Mouse (Mus musculus): ENCODE results near the gene Aff2. TPM values are rescaled to one million over a fixed set of nuclear protein-coding genes. Genes with fewer than 3 reads are reported as not detected.

The Aff2 gene
- polyA plus RNA-seq (2015; fragmentation: Nextera tagmentation; extraction: Ambion mirVana), result 0.56 and 0.70 TPM in 2 replicates

DNA sequence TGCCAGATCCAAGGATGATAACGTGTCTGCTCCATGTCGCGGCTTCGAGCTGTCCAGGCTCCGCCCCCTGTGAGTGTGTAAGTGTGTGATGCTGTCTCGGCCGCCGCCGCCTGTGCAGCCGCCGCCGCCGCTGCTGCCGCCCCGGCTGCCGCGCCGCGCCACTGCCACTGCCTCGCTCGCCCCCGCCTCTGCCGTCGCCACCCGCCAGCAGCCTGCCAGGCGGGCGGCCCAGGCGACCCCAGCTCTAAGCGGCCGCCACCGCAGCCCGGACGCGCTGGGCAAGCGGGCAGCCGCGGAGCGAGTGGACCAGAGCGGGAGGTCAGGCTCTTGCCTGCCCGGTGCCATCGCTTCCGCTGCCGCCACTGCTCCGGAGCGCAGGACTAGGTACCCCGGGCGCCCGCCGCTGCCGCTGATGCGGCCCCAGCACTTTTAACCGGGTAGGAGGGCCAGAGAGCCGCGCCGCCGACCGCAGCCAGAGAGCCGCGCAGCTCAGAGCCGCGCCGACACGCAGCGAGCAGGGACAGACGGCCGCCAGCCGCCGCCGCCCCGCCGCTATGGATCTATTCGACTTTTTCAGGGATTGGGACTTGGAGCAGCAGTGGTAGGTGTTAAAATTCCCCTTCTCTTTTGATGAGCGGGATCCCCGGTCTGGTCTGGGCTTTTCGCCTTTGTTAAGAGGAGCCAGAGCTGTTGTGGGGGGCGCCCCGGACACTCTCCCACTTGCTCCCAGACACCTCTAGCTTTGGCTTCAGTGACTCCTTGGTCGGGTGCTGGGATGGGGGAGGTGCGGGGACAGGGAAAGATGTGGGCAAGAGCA lies at the start of gene Aff2:
Aff2 (plus strand) TSS at position 57 of the 817 bp plus-strand sequence.
- Histone ChIP-seq H3K9me3 (ENCODE audit: control insufficient read depth, low read length) (no peaks in the 10 kb centered on the region), H3K4me1 (replicated peaks; ENCODE audit: control insufficient read depth, insufficient read depth) (no peaks in the 10 kb centered on the region), H3K9ac (ENCODE audit: low read length) (peak within 1 kb of the TSS; percentile 41; the same call in 1 of the 2 replicates), H3K27me3 (ENCODE audit: control insufficient read depth, insufficient read depth, low read length) (no peaks in the 10 kb centered on the region), H3K4me2 (replicated peaks; ENCODE audit: low read depth) (peak within 1 kb of the TSS; percentile 58), H3K4me3 (ENCODE audit: low read depth, low read length) (peak within 1 kb of the TSS; percentile 50), H3K36me3 (ENCODE audit: control insufficient read depth, insufficient read depth, low read length) (no peaks in the 10 kb centered on the region), H3K27ac (replicated peaks) (no peak within 1 kb of the TSS)
- TF ChIP-seq EP300 (optimal IDR thresholded peaks at IDR 0.05) (no peak), CTCF (IDR thresholded peaks at IDR 0.05; ENCODE audit: low read depth) (no peak)
- WGBS, result 6% methylated on average over 32 of the region's 79 CpGs
- DNase-seq (ENCODE audit: low spot score) (peak; percentile 16), ATAC-seq (ENCODE audit: low FRiP score, low TSS enrichment) (peak; percentile 49; the same call in 1 of the 2 replicates)

DNA sequence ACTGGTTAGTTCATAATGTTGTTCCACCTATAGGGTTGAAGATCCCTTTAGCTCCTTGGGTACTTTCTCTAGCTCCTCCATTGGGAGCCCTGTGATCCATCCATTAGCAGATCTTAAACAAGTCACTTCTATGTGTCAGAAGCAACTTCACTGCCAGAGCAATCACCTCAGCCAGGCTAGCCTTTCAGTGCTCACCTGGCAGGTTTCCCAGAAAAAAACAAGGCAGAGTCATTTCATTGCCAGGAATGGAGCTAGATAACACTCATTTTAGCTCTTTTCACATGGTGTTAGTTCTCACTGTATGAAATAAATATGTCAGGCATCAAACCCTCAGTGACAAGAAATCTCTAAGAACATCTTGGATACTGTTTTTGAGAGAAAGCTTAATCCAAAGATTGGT lies 22.8 kb upstream of the Aff2 start:
- Histone ChIP-seq H3K27me3 (ENCODE audit: control insufficient read depth, insufficient read depth, low read length) (no peaks in the 10 kb centered on the region), H3K4me1 (replicated peaks; ENCODE audit: control insufficient read depth, insufficient read depth) (no peaks in the 10 kb centered on the region), H3K9me3 (ENCODE audit: control insufficient read depth, low read length) (no peaks in the 10 kb centered on the region), H3K4me3 (ENCODE audit: low read depth, low read length) (no peak overlapping the region), H3K9ac (ENCODE audit: low read length) (no peak overlapping the region), H3K27ac (replicated peaks) (no peak overlapping the region), H3K36me3 (ENCODE audit: control insufficient read depth, insufficient read depth, low read length) (no peaks in the 10 kb centered on the region), H3K4me2 (replicated peaks; ENCODE audit: low read depth) (no peak overlapping the region)
- ATAC-seq (ENCODE audit: low FRiP score, low TSS enrichment) (no peak), DNase-seq (ENCODE audit: low spot score) (no peak)
- no peak for TF ChIP-seq EP300 (optimal IDR thresholded peaks at IDR 0.05)
- TF ChIP-seq CTCF (IDR thresholded peaks at IDR 0.05; ENCODE audit: low read depth), result no peak

DNA sequence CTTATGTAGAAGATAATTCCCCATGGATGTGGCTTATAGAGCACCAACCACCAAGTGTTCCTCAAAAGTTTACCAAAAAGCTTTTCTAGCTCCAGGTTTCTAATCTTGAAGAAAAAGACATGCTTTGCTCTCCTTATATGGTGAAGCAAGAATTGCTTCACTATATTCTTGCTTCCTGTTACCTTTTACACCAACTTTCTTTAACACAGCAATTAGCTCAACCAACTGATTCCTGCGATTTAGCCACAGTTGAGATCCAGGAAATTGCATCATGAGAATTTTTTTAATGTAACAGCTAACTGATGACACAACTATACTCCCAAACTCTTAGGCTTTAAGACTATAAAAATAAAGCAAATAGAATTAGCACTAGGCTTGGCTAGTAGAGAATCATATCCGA lies 4.5 kb upstream of the Aff2 start:
- Histone ChIP-seq H3K4me1 (replicated peaks; ENCODE audit: control insufficient read depth, insufficient read depth) (no peaks in the 10 kb centered on the region), H3K4me2 (replicated peaks; ENCODE audit: low read depth) (no peak overlapping the region), H3K4me3 (ENCODE audit: low read depth, low read length) (no peak overlapping the region), H3K36me3 (ENCODE audit: control insufficient read depth, insufficient read depth, low read length) (no peaks in the 10 kb centered on the region), H3K9me3 (ENCODE audit: control insufficient read depth, low read length) (no peaks in the 10 kb centered on the region), H3K27ac (replicated peaks) (no peak overlapping the region), H3K27me3 (ENCODE audit: control insufficient read depth, insufficient read depth, low read length) (no peaks in the 10 kb centered on the region), H3K9ac (ENCODE audit: low read length) (no peak overlapping the region)
- TF ChIP-seq EP300 (optimal IDR thresholded peaks at IDR 0.05), result no peak
- TF ChIP-seq CTCF (IDR thresholded peaks at IDR 0.05; ENCODE audit: low read depth), result no peak
- DNase-seq (ENCODE audit: low spot score), result no peak
- WGBS, result 59% methylated on average over 2 of the region's 2 CpGs
- ATAC-seq (ENCODE audit: low FRiP score, low TSS enrichment), result no peak

DNA sequence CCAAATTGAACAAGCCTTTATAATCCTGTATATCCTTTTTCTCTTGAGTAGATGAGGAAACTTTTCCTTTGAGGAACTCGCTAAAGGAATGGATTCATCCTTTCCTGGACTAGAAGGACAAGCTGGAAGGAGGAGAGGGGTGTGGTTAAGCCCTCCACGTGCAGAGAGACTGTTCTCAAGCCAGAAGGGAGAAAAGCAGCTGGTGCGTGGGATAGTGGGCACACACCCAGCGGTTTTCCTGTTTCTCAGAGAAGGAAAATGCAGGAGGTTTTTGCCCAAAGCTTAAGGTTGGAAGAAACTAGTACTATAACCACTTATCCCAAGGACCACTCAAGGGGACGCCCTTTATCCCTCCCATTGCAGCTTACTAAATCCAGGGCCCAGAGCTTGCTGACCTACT lies 734 bp upstream of the Aff2 start:
- no peaks in the 10 kb centered on the region for H3K36me3 ChIP-seq (ENCODE audit: control insufficient read depth, insufficient read depth, low read length)
- H3K27ac ChIP-seq (replicated peaks), result no peak overlapping the region
- no peaks in the 10 kb centered on the region for H3K27me3 ChIP-seq (ENCODE audit: control insufficient read depth, insufficient read depth, low read length)
- H3K9ac ChIP-seq (ENCODE audit: low read length), result no peak overlapping the region
- 28% methylated on average over 5 of the region's 5 CpGs for WGBS
- H3K4me1 ChIP-seq (replicated peaks; ENCODE audit: control insufficient read depth, insufficient read depth), result no peaks in the 10 kb centered on the region
- no peaks in the 10 kb centered on the region for H3K9me3 ChIP-seq (ENCODE audit: control insufficient read depth, low read length)
- no peak for TF ChIP-seq EP300 (optimal IDR thresholded peaks at IDR 0.05)
- no peak for TF ChIP-seq CTCF (IDR thresholded peaks at IDR 0.05; ENCODE audit: low read depth)
- H3K4me2 ChIP-seq (replicated peaks; ENCODE audit: low read depth), result peak overlapping the region; percentile 58; the same call in 1 of the 2 replicates
- DNase-seq (ENCODE audit: low spot score), result no peak
- H3K4me3 ChIP-seq (ENCODE audit: low read depth, low read length), result no peak overlapping the region
- no peak for ATAC-seq (ENCODE audit: low FRiP score, low TSS enrichment)

DNA sequence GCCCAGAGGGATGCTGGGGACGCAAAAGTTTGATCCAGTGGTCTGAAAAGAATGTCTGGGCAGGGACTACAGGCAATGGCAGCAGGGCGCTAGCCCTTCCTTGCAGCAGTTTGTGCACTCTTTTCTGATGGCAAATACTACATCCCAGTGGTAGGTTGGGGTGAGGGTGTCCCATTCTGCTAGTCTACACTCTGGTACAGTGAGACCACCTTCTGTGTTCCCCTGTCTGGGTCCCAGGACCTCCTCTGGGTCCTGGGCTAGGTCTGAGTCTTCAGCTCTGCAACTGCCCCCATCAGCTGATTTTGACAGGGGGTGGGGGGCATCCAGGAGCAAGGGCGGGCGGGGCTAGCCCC lies 233 bp upstream of the Aff2 start:
- WGBS, result 23% methylated on average over 4 of the region's 4 CpGs
- peak overlapping the region; percentile 58 for H3K4me2 ChIP-seq (replicated peaks; ENCODE audit: low read depth)
- H3K9ac ChIP-seq (ENCODE audit: low read length), result no peak overlapping the region
- no peak for TF ChIP-seq CTCF (IDR thresholded peaks at IDR 0.05; ENCODE audit: low read depth)
- no peak for TF ChIP-seq EP300 (optimal IDR thresholded peaks at IDR 0.05)
- ATAC-seq (ENCODE audit: low FRiP score, low TSS enrichment), result peak; percentile 42; the same call in 1 of the 2 replicates
- DNase-seq (ENCODE audit: low spot score), result no peak
- H3K27me3 ChIP-seq (ENCODE audit: control insufficient read depth, insufficient read depth, low read length), result no peaks in the 10 kb centered on the region
- no peaks in the 10 kb centered on the region for H3K9me3 ChIP-seq (ENCODE audit: control insufficient read depth, low read length)
- H3K36me3 ChIP-seq (ENCODE audit: control insufficient read depth, insufficient read depth, low read length), result no peaks in the 10 kb centered on the region
- no peak overlapping the region for H3K27ac ChIP-seq (replicated peaks)
- peak overlapping the region; percentile 50 for H3K4me3 ChIP-seq (ENCODE audit: low read depth, low read length)
- no peaks in the 10 kb centered on the region for H3K4me1 ChIP-seq (replicated peaks; ENCODE audit: control insufficient read depth, insufficient read depth)

DNA sequence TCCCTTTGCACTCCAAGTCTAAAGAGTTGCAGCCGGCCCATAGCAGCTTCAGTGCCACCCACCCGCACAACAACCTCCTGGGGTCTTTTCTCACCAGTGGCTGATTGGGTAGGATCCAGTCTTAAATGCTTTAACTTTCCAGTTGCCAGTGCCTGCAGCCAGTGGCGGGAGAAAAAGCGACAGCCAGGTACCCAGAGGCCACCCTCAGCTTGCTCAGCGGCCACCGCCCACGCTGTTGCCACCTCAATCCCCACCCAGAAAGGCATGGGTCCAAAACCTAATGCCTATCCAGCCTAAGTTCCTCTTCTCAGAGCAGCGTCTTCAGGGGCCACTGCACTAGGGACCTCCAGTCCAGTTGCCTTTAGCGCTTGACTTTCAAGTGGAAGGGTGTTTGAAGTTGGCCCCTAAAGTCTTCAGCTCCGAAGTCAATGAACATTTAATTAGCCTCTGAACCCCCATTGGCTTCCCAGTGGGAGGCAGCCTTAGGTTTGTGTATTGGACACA lies 1.0 kb downstream of the Aff2 start:
- no peak overlapping the region for H3K9ac ChIP-seq (ENCODE audit: low read length)

More for the DNA sequence above, 1.0 kb downstream of the Aff2 start:
- no peak for TF ChIP-seq EP300 (optimal IDR thresholded peaks at IDR 0.05)
- no peak for TF ChIP-seq CTCF (IDR thresholded peaks at IDR 0.05; ENCODE audit: low read depth)
- DNase-seq (ENCODE audit: low spot score) (no peak), ATAC-seq (ENCODE audit: low FRiP score, low TSS enrichment) (no peak)
- WGBS, result 9% methylated on average over 10 of the region's 10 CpGs
- H3K4me2 ChIP-seq (replicated peaks; ENCODE audit: low read depth), result peak overlapping the region; percentile 58
- no peaks in the 10 kb centered on the region for H3K27me3 ChIP-seq (ENCODE audit: control insufficient read depth, insufficient read depth, low read length)
- H3K36me3 ChIP-seq (ENCODE audit: control insufficient read depth, insufficient read depth, low read length), result no peaks in the 10 kb centered on the region
- H3K27ac ChIP-seq (replicated peaks), result no peak overlapping the region
- no peaks in the 10 kb centered on the region for H3K4me1 ChIP-seq (replicated peaks; ENCODE audit: control insufficient read depth, insufficient read depth)
- no peaks in the 10 kb centered on the region for H3K9me3 ChIP-seq (ENCODE audit: control insufficient read depth, low read length)
- peak overlapping the region; percentile 50 for H3K4me3 ChIP-seq (ENCODE audit: low read depth, low read length)

All from stomach, postnatal 0 days (tissue).